Mouse (Mus musculus): Measurements from ENCODE around the gene Ikzf5. TPM values are rescaled to one million over a fixed set of nuclear protein-coding genes. Genes with fewer than 3 reads are reported as not detected.

Gene Ikzf5
- total RNA-seq, 1 experiment from 2014 or later: 30.1 TPM

DNA sequence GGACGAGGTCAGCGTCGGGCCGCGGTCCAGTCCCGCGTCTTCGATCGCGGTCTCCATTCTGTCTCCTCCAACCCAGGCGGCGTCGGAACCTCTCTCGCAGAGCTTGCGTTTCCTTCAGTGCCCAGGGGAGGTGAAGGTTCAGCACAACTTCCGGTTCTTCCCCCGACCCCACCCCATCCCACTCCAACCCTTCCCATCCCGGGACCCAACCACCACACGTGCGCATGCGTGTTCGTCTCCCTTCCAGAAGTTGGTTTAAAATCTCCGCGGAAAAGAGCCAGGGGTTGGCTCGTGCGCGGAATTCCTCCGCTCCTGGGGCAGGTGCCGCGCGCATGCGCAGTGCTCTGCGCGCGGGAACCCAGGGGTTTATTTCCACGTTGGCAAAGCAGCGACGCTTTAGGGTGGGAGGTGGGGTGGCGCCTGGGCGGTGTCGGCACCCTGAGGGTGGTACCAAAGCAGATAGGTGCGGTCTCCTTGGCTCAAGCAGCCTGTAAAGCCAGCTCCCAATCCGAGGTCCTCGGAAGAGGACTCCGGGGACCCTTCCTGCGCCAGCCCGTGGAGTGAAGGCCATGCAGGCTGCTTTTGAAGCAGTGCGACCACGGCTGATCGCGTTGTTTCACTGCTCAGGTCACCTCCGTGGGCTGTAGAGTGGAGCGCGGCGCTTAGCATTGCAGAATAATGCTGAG lies 47.6 kb downstream of the Ikzf5 start, which contains the start of gene 2310057M21Rik:
TSS of gene 2310057M21Rik (minus strand) at position 145 of the 686 bp plus-strand sequence.
- ATAC-seq (ENCODE audit: extremely low read depth, insufficient number of reproducible peaks, low FRiP score, poor library complexity, severe bottlenecking): peak; percentile 87

DNA sequence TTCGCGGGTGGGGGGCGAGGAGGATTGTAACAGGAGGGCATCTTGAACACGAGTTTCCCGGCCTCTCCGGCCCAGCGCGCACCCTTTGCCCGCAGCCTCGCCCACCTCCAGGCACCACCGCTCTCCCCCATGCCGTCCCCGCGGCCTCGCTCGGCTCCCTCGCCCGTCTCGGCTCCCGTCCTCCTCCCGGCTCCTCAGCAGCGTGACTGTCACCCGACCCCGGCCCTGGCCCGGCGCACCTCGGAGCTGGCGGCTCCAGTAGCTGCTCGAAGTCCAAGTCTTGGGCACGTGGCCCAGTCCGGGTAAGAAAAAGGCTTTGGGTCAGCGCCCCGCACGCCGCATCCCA lies 48.1 kb downstream of the Ikzf5 start:
- ATAC-seq (ENCODE audit: extremely low read depth, insufficient number of reproducible peaks, low FRiP score, poor library complexity, severe bottlenecking): 0 out of 2 replicates have a peak, but pooled peaks have one; percentile 4

DNA sequence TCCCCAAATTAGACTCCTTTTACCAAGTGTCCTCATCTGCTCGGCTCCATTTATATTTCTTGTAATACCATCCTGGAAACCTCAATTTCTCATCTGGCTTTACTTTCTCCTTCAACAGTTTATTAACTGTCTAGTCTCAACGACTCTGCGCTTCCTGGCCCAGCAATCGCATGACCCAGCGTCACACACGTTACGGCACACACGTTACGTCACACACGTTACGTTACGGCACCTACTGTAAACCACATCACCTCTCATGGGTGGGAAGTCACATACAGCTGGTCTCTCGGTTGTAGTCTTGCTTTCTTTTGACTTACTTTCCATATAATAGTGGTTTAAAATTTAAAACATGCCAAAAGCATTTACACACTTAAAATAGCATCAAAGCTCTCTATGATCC lies 54.2 kb downstream of the Ikzf5 start:
- ATAC-seq (ENCODE audit: extremely low read depth, insufficient number of reproducible peaks, low FRiP score, poor library complexity, severe bottlenecking): no peak

DNA sequence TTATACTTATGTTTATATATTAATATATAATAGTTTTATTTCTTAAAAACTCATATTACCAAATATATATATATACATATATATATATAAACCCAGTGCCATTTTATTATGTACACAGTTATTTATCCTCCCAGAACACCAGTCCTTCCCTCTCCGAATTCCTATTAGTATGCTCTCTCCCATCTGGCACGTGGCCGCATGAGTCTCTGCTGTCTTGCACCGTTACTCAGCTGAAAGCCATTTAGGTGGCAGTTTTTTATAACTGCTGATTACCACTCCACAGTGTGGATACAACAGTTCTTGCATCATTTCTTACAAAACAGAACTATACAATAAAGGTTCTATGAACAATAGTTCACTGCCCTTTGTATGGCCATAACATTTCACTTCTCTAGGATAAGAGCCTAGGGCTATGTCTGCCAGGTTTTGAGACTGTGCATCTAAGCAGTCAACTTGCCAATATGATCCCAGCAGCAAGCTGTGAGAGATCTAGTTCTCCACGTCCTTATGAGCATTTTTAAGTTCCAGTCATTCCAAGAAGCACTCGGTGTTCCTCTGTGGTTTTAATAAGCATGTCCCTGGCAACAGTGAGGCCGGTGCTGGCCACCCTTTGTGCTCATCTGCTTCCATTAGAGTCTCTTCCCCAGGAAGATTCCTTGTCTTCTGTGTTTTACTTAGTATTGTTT lies 64.3 kb downstream of the Ikzf5 start:
- ATAC-seq (ENCODE audit: extremely low read depth, insufficient number of reproducible peaks, low FRiP score, poor library complexity, severe bottlenecking): no peak

Other genes starting within 250 kb of the Ikzf5 start
- gene 5430419D17Rik, start 236.1 kb downstream of the Ikzf5 start, total RNA-seq (2017): not detected in 2 replicates
- not detected in 2 replicates for gene Cuzd1, start 88.2 kb downstream of the Ikzf5 start, total RNA-seq (2017)
- gene Fam24b, start 81.0 kb downstream of the Ikzf5 start, total RNA-seq (2017): not detected in 2 replicates
- gene Fam24a, start 76.7 kb downstream of the Ikzf5 start, total RNA-seq (2017): not detected in 2 replicates
- gene 2310057M21Rik, start 47.8 kb downstream of the Ikzf5 start, total RNA-seq (2017): 6.6 and 7.2 TPM in 2 replicates
- 10.5 and 14.0 TPM in 2 replicates for gene Pstk, start 39.4 kb downstream of the Ikzf5 start, total RNA-seq (2017)
- gene Acadsb, start 80 bp upstream of the Ikzf5 start, total RNA-seq (2017): 36.5 and 39.2 TPM in 2 replicates
- not detected in 2 replicates for gene Hmx3, start 132.3 kb upstream of the Ikzf5 start, total RNA-seq (2017)
- not detected in 2 replicates for gene Hmx2, start 138.3 kb upstream of the Ikzf5 start, total RNA-seq (2017)
- gene Bub3, start 149.7 kb upstream of the Ikzf5 start, total RNA-seq (2017): 51.1 and 52.5 TPM in 2 replicates